Mouse (Mus musculus) effector memory CD4-positive, alpha-beta T cell, adult 7 months (primary cell): Measurements from ENCODE around the gene Rab8a. TPM values are rescaled to one million over a fixed set of nuclear protein-coding genes. Genes with fewer than 3 reads are reported as not detected.

ENCODE experiments used
- polyA plus RNA-seq: library from polyadenylated mRNA; unstranded; fragments of 100-300 nt; shearing (Covaris generic); gene quantifications from one replicate; pipeline ENCODE4 v1.2.1, GENCODE M21; 2017

Rab8a gene
- polyA plus RNA-seq, result 294 TPM

GRCm38 (mm10) chr8:72160707-72161697, at the start of gene Rab8a:
Gene Rab8a (plus strand): TSS chr8:72161200.

GRCm38 (mm10) chr8:72134756-72135445, 26.1 kb upstream of the Rab8a start, which contains the start of gene Tpm4:
Gene Tpm4 (plus strand): TSS chr8:72134975.

GRCm38 (mm10) chr8:72189417-72190214, 28.6 kb downstream of the Rab8a start, which contains the start of gene Hsh2d:
Gene Hsh2d (plus strand): TSS chr8:72189638.

DNA sequence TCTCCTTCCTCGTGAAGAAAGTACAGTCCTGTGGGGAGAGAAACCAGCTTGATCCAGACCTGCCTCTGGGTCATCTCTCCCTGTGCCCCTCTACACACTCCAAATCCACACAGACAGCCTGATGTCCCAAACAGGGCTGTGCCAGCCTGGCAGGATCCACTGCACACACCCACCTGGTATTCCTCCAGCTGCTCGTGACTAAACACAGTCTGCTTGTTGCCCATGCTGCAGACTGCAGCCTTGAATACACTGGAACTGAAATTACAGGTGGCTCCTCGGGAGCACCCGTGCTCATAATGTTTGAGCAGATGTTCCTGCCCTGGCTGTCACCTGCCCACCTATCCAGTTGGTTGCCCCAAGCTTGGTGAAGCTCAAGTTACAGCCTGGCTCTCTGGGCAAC, 51.8 kb downstream of the Rab8a start, which contains the start of gene Cib3:
Gene Cib3 (minus strand): TSS at position 87 of the 400 bp plus-strand sequence.

GRCm38 (mm10) chr8:72213536-72213935, 52.5 kb downstream of the Rab8a start, which contains the start of gene Gm11034:
Gene Gm11034 (minus strand): TSS chr8:72213636.

DNA sequence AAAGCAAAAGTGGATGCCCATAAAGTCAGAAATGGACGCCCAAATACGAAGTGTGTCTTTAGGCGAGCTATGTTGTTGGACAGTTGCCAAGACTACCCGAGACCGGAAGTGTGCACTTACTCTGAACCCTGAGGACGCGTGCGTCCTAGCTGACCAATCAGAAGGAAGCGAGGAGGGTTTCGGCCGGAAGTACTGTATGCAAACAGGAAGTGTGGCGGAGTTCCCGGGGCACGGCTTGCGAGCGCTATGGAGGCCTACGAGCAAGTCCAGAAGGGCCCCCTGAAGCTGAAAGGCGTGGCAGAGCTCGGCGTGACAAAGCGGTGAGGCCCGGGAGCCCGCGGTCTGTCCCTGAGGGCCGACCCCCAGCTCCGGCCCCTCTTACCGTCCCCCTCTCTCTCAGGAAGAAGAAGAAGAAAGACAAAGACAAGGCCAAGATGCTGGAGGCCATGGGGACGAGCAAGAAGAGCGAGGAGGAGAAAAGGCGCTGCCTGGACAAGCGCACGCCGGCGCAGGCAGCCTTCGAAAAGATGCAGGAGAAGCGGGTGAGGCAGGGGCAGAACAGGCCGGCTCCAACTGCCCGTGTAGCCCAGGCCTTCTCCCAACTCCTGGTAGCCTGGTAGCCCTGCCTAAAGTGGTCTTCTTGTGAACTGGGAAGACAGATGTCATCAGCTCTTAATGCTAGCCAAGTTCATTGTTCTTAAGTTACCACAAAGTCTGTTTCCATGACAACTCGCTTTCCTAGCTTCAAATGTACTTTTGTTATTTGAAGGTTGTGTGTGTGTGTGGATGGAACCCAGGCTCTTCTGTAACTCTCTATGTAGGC, 58.8 kb downstream of the Rab8a start, which contains the start of gene Fam32a:
Gene Fam32a (plus strand): TSS at position 190 of the 823 bp plus-strand sequence.

Other genes with a start within 250 kb of the Rab8a start
- 5.4 TPM for gene Zfp961, start 210.2 kb upstream of the Rab8a start, polyA plus RNA-seq
- not detected for gene Cyp4f18, start 151.6 kb upstream of the Rab8a start, polyA plus RNA-seq
- gene Olfr372, start 120.0 kb upstream of the Rab8a start, polyA plus RNA-seq, result 0.30 TPM
- 0.77 TPM for gene Olfr373, start 78.0 kb upstream of the Rab8a start, polyA plus RNA-seq
- gene Olfr374, start 54.2 kb upstream of the Rab8a start, polyA plus RNA-seq, result not detected
- 615 TPM for gene Tpm4, start 26.2 kb upstream of the Rab8a start, polyA plus RNA-seq
- 9.4 TPM for gene Hsh2d, start 28.4 kb downstream of the Rab8a start, polyA plus RNA-seq
- 0.48 TPM for gene Cib3, start 51.6 kb downstream of the Rab8a start, polyA plus RNA-seq
- not detected for gene Gm11034, start 52.4 kb downstream of the Rab8a start, polyA plus RNA-seq
- 88.0 TPM for gene Fam32a, start 58.5 kb downstream of the Rab8a start, polyA plus RNA-seq
- gene Ap1m1, start 78.8 kb downstream of the Rab8a start, polyA plus RNA-seq, result 159 TPM
- 3.0 TPM for gene Gm10282, start 144.1 kb downstream of the Rab8a start, polyA plus RNA-seq
- 922 TPM for gene Klf2, start 157.8 kb downstream of the Rab8a start, polyA plus RNA-seq